Mouse (Mus musculus): Measurements from ENCODE around the gene Kctd12.

Gene Kctd12

DNA sequence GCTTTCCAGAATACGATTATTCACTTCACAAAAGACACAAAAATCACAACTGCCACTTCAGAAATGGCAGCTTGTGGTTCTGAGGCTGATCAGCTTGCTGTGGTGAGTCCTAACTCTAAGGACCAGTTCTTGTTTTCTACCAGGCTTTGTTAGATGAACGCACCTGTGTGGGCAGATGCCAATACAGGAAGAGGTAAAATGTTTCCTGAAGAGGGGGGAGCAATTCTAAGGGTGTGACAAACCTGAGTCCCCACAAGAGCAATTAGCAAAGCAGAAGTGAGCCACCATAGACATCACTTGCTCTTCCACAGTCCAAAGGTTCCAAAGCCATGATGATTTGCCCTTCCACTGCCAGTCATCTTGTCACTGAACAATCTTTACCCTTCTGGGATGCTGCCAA is 20.4 kb downstream of the Kctd12 start:
- DNase-seq (ENCODE audit: low spot score): no peak

DNA sequence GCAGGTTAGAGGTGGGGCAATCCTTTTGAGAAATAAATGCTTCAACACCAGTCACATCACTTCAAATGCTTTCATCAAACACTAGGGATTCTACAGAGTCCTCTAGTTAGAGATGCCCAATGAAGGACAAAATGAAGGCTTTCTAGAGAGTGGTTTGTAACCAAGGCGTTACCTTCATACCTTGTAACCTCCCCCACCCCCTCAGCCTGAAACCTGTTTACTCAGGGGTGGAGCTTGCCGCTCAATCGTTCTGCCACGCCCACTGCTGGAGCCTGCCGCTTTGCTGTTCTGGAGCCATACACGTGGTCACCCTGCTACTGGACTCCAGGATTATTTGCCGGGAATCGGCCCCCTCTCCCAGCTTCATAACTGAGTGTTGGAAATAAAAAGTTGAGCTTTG is 28.9 kb downstream of the Kctd12 start:
- no peak for DNase-seq (ENCODE audit: low spot score)

- no peak for DNase-seq (ENCODE audit: low spot score)
These were observed 30.5 kb downstream of the Kctd12 start for GRCm38 (mm10) chr14:102951974-102952373.

DNA sequence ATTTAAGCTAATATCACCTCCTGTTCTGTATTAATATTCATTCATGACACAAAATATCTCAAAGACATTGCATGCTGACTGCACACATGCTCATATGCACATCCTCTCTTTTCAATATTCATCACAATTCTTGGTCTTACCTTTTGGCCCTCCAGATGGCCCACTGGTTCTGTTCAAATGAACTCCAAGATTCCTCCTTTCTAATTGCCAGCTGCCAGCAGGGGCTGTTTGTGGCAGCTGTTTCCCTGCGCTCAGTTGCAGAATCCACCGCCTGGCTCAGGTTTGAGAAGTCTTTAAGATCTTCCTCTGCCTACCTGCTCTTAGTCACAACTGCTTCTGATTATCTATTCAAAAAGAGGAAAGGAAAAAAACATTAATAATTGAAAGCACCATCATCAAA is 34.6 kb downstream of the Kctd12 start:
- no peak for DNase-seq (ENCODE audit: low spot score)

GRCm38 (mm10) chr14:102942222-102942843 is 40.1 kb downstream of the Kctd12 start:
- no peak for DNase-seq (ENCODE audit: low spot score)

GRCm38 (mm10) chr14:102934878-102935277 is 47.6 kb downstream of the Kctd12 start:
- DNase-seq (ENCODE audit: low spot score): no peak

GRCm38 (mm10) chr14:102930933-102931332 is 51.5 kb downstream of the Kctd12 start:
- no peak for DNase-seq (ENCODE audit: low spot score)

DNA sequence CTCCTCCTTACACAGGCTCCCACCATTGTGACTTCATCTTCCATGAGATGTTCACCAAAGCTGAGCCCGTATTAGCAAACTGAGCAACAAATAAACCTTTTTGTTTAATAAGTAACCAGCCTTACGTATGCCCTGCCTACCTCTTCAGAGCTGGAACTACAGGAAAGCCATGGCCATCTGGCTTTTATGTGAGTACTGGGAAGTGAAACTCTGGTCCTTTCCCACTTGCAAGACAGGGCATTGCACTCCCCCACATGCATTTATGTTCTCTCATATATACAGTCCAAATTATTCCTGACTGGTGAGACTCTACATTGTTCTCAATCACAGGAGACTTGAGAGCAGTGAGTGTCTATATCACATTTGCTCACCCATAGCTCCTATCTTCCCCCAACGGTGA is 52.9 kb downstream of the Kctd12 start:
- no peak for DNase-seq (ENCODE audit: low spot score)

DNA sequence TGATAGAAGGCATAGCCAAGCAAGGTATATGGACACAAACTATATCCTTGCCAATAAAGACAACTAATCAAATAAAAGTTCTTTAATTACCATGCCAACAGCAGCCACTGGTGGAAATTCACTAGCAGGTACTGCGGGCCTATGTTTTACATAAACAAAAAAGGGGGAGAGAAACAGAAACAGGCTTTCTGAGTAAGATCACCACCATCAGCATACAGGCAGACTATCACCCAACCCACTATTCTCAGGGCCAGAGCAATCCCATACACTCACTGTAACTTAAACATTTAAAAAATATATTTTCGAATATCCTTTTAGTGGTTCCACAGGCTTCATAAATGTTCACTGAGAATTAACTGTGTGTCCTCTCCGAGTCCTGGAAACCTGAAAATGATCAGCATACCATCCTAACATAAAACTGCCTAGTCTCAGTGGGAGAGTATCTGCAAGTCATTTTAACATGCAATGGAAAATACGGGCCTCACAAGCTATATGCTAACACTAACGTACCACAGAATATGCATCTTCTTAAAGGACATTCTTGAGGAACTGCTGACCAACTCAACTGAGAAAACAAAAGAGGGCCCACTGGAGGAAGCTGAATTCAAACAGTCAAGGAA is 54.5 kb downstream of the Kctd12 start:
- DNase-seq (ENCODE audit: low spot score): no peak

All from layer of hippocampus, adult 9-10 months (tissue).